Mouse (Mus musculus) megakaryocyte, embryonic 14.5 days (primary cell): ENCODE data around the gene Trpm8.

Experiments
- FLI1 ChIP-seq: IDR thresholded peaks from 2 replicates; pipeline ENCODE4 v1.6.1; 2012; ENCODE audit warnings: low read length, inconsistent platforms, mixed read lengths
- GATA1 ChIP-seq: IDR thresholded peaks from 3 replicates; pipeline ENCODE4 v1.6.1; 2012; ENCODE audit warnings: mixed read lengths, low read length, inconsistent platforms, borderline replicate concordance

GRCm38 (mm10) chr1:88280006-88280690, 2.7 kb downstream of the Trpm8 start:
- TF ChIP-seq GATA1 (no peak), FLI1 (no peak)
